ENCODE assay signal across 8 mouse cellular contexts in genomic region chr2:102185951-102186561, GRCm38 (mm10). TPM values are rescaled to one million over a fixed set of nuclear protein-coding genes. Genes with fewer than 3 reads are reported as not detected.
DNase-seq lines count a peak whose midpoint lies in the region; ATAC-seq and TF ChIP-seq lines count a peak whose summit lies in the region.

Ldlrad3 (minus strand) TSS chr2:102186385.

- peaks cover 59% of the 10 kb centered on the region for H3K4me1 ChIP-seq in bone marrow macrophage, adult 2 months (ENCODE audit: control insufficient read depth, insufficient read depth, low read length)
- H3K4me1 ChIP-seq in embryonic fibroblast, embryonic 13.5 days (ENCODE audit: control insufficient read depth, insufficient read depth, low read length): peaks cover 3% of the 10 kb centered on the region; the same call in 1 of the 2 replicates
- H3K4me1 ChIP-seq in heart, embryonic 10.5 days: peaks cover 16% of the 10 kb centered on the region
- H3K4me1 ChIP-seq in kidney, embryonic 15.5 days: peaks cover 41% of the 10 kb centered on the region
- H3K4me1 ChIP-seq in limb, embryonic 15.5 days: peaks cover 41% of the 10 kb centered on the region
- H3K4me1 ChIP-seq in midbrain, postnatal 0 days (ENCODE audit: insufficient read depth, low read length): peaks cover 14% of the 10 kb centered on the region; the same call in 1 of the 2 replicates

- H3K36me3 ChIP-seq in heart, embryonic 10.5 days: no peaks in the 10 kb centered on the region
- no peaks in the 10 kb centered on the region for H3K36me3 ChIP-seq in kidney, embryonic 15.5 days
- no peaks in the 10 kb centered on the region for H3K36me3 ChIP-seq in limb, embryonic 15.5 days
- H3K36me3 ChIP-seq in midbrain, postnatal 0 days (ENCODE audit: insufficient read depth, low read length): no peaks in the 10 kb centered on the region

- H3K4me3 ChIP-seq in bone marrow macrophage, adult 2 months (ENCODE audit: insufficient read depth, low read length): peak within 1 kb of the TSS; percentile 70
- H3K4me3 ChIP-seq in embryonic fibroblast, embryonic 13.5 days (ENCODE audit: insufficient read depth, low read length): peak within 1 kb of the TSS; percentile 90
- H3K4me3 ChIP-seq in heart, embryonic 10.5 days: peak within 1 kb of the TSS; percentile 88
- peak within 1 kb of the TSS; percentile 85 for H3K4me3 ChIP-seq in kidney, embryonic 15.5 days (replicated peaks)
- H3K4me3 ChIP-seq in limb, embryonic 15.5 days: peak within 1 kb of the TSS; percentile 81
- peak within 1 kb of the TSS; percentile 85 for H3K4me3 ChIP-seq in midbrain, postnatal 0 days (ENCODE audit: low read depth, low read length)

- peak; percentile 97 for ATAC-seq in kidney, embryonic 15.5 days (replicated peaks; ENCODE audit: low FRiP score)
- ATAC-seq in limb, embryonic 15.5 days (ENCODE audit: insufficient number of reproducible peaks, low FRiP score, low TSS enrichment, low read depth): peak; percentile 93
- peak; percentile 89 for ATAC-seq in midbrain, postnatal 0 days (ENCODE audit: low FRiP score)

- peak; percentile 58 for DNase-seq in A20 (ENCODE audit: low read depth, low spot score)
- DNase-seq in heart, embryonic 10.5 days (ENCODE audit: low spot score): peak; percentile 96
- peak; percentile 75 for DNase-seq in midbrain, postnatal 0 days (ENCODE audit: low spot score)
- peak; percentile 76 to 86 for DNase-seq in spleen, postnatal 10 days (ENCODE audit: low spot score in 2 of 2)

- H3K9ac ChIP-seq in kidney, embryonic 15.5 days: peak within 1 kb of the TSS; percentile 84
- peak within 1 kb of the TSS; percentile 69 for H3K9ac ChIP-seq in limb, embryonic 15.5 days
- H3K9ac ChIP-seq in midbrain, postnatal 0 days (replicated peaks; ENCODE audit: low read length, poor library complexity, severe bottlenecking): peak within 1 kb of the TSS; percentile 70

- H3K27me3 ChIP-seq in heart, embryonic 10.5 days (ENCODE audit: insufficient read depth, poor library complexity, severe bottlenecking): no peaks in the 10 kb centered on the region
- no peaks in the 10 kb centered on the region for H3K27me3 ChIP-seq in kidney, embryonic 15.5 days
- H3K27me3 ChIP-seq in limb, embryonic 15.5 days: no peaks in the 10 kb centered on the region
- no peaks in the 10 kb centered on the region for H3K27me3 ChIP-seq in midbrain, postnatal 0 days (ENCODE audit: insufficient read depth, low read length)

- TF ChIP-seq CTCF in bone marrow macrophage, adult 2 months (IDR thresholded peaks at IDR 0.05; ENCODE audit: low read depth, low read length): no peak
- no peak for TF ChIP-seq CTCF in embryonic fibroblast, embryonic 13.5 days (IDR thresholded peaks at IDR 0.05; ENCODE audit: borderline replicate concordance, insufficient read depth, low read length)
- no peak for TF ChIP-seq CTCF in midbrain, postnatal 0 days (IDR thresholded peaks at IDR 0.05)

- WGBS in heart, embryonic 10.5 days: under 1% methylated on average over 65 of the region's 77 CpGs
- 0% methylated on average over 68 of the region's 77 CpGs for WGBS in kidney, embryonic 15.5 days
- under 1% methylated on average over 62 of the region's 77 CpGs for WGBS in limb, embryonic 15.5 days
- under 1% methylated on average over 58 of the region's 77 CpGs for WGBS in midbrain, postnatal 0 days

- peak within 1 kb of the TSS; percentile 83 for H3K4me2 ChIP-seq in kidney, embryonic 15.5 days
- peak within 1 kb of the TSS; percentile 72 for H3K4me2 ChIP-seq in limb, embryonic 15.5 days
- peak within 1 kb of the TSS; percentile 89 for H3K4me2 ChIP-seq in midbrain, postnatal 0 days (ENCODE audit: low read depth, low read length, poor library complexity, severe bottlenecking)

- no peaks in the 10 kb centered on the region for H3K9me3 ChIP-seq in heart, embryonic 10.5 days
- no peaks in the 10 kb centered on the region for H3K9me3 ChIP-seq in kidney, embryonic 15.5 days (replicated peaks)
- no peaks in the 10 kb centered on the region for H3K9me3 ChIP-seq in limb, embryonic 15.5 days
- H3K9me3 ChIP-seq in midbrain, postnatal 0 days (ENCODE audit: low read length): no peaks in the 10 kb centered on the region

- no peak; the same call in 1 of the 2 replicates for TF ChIP-seq POLR2A in bone marrow macrophage, adult 2 months (IDR thresholded peaks at IDR 0.05; ENCODE audit: borderline replicate concordance, low read depth, low read length)
- peak; percentile 65 for TF ChIP-seq POLR2A in embryonic fibroblast, embryonic 13.5 days (IDR thresholded peaks at IDR 0.05; ENCODE audit: low read depth, low read length)

- H3K27ac ChIP-seq in bone marrow macrophage, adult 2 months (ENCODE audit: insufficient read depth, low read depth, low read length): peak within 1 kb of the TSS; percentile 48
- peak within 1 kb of the TSS; percentile 69 for H3K27ac ChIP-seq in embryonic fibroblast, embryonic 13.5 days (ENCODE audit: insufficient read depth, low read length)
- peak within 1 kb of the TSS; percentile 97 for H3K27ac ChIP-seq in heart, embryonic 10.5 days
- H3K27ac ChIP-seq in kidney, embryonic 15.5 days: peak within 1 kb of the TSS; percentile 96
- peak within 1 kb of the TSS; percentile 97 for H3K27ac ChIP-seq in limb, embryonic 15.5 days
- H3K27ac ChIP-seq in midbrain, postnatal 0 days (ENCODE audit: low read depth, low read length): peak within 1 kb of the TSS; percentile 58

RNA-seq across cellular contexts. Expression of gene Ldlrad3, which starts in this region (rescaled TPM):
- 33.5 and 35.9 TPM in 2 replicates for polyA plus RNA-seq in bone marrow macrophage, adult 2 months (2012; ENCODE audit: insufficient read depth, insufficient read length, missing spikeins)
- polyA plus RNA-seq in embryonic fibroblast, embryonic 13.5 days (2011; ENCODE audit: insufficient read length, low read depth, missing spikeins): 10.7 and 19.6 TPM in 2 replicates
- polyA plus RNA-seq in heart, embryonic 10.5 days (2016; fragmentation: Nextera tagmentation; extraction: Ambion mirVana): 24.6 and 27.5 TPM in 2 replicates
- polyA plus RNA-seq in kidney, embryonic 15.5 days (2015; fragmentation: Nextera tagmentation; extraction: Ambion mirVana): 38.0 and 40.4 TPM in 2 replicates
- polyA plus RNA-seq in limb, embryonic 15.5 days (2015; fragmentation: Nextera tagmentation; extraction: Ambion mirVana): 55.1 and 58.3 TPM in 2 replicates
- total RNA-seq in midbrain, postnatal 0 days (2014; rRNA removed): 25.0 and 26.6 TPM in 2 replicates
- polyA plus RNA-seq in midbrain, postnatal 0 days (2015; fragmentation: Nextera tagmentation; extraction: Ambion mirVana): 17.6 and 18.4 TPM in 2 replicates

Comparison
In these comparisons a context has a peak if more than half of its experiments do, and no peak if none do; other contexts are left out.
1. Peak in every context shown above with its lines: DNase-seq, ATAC-seq, H3K4me3 ChIP-seq and H3K27ac ChIP-seq.